Mouse (Mus musculus) megakaryocyte, adult 5-6 weeks (primary cell): ENCODE measurements around the gene Smyd1. TPM values are rescaled to one million over a fixed set of nuclear protein-coding genes. Genes with fewer than 3 reads are reported as not detected.

ENCODE experiments used
- ATAC-seq: 2 replicates; pipeline ENCODE4 v1.8.0; 2016; ENCODE audit warnings: mild to moderate bottlenecking, inconsistent platforms; ENCODE audit not compliant: poor library complexity, severe bottlenecking
- total RNA-seq, 2 experiments: library from RNA; stranded (forward) in 1 of 2; stranded (reverse) in 1 of 2; fragments of 153-499, 151-499 nt in 1 of 2; fragments of 221-1000, 200-1000 nt in 1 of 2; gene quantifications; 2 replicates each; pipeline versions ENCODE4 v1.2.3 to v1.2.4; 2015 to 2017

Smyd1 gene
- total RNA-seq, 2 experiments from 2014 or later: not detected

DNA sequence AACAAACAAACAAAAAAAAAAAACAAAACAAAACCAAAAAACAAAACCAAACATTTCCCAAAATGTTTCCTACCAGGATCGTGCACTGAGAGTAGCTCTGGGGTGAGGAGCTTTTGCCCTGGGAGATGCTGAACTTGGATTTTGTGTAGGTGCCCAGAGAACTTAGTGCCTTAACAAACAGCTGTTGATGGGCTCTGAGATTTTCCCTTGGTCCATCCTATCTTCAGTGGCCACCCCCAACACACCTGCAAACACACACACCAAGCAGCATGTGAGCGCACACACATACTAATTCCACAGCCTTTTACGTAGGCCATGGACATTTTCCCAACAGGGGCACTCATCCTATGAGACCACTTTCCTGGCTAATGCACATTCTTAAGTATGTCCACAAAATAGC lies 109.6 kb downstream of the Smyd1 start:
- ATAC-seq: no peak

DNA sequence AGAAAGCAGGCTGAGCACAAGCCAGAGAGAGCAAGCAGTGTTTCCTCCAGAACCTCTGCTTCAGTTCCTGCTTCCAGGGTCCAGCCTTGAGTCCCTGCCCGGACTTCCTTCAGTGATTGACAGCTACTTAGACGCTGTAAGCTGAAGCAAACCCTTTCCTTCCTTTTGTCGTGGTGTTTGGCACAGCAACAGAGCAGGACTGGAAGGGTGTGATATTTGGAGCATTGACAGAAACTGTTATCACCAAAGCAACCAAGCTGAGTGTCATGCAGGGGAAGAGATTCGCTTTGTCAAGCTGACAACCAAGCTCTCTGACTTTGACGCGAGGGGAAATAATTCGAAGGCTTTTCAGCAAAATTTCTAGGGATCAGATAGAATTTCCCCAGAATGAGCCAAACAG lies 110.1 kb downstream of the Smyd1 start:
- no peak for ATAC-seq

DNA sequence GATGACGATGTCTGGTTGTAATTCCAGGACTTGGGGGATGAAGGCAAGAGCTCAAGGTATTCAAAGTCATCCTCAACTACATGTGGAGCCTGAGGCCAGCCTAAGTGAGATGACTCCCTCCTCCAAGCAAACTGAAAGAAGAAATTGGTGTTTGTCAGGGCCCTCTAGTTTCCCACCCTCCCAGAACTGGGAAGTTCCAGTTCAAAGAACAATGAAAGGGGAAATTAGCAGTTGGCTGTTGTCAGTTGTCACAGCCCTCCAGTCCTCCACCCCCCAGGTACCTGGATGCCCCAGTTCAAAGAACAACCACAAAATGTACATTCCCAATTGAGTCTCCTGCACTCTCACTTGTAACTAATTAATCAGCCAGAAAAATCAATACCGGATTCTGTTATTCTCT lies 113.3 kb downstream of the Smyd1 start:
- no peak for ATAC-seq

DNA sequence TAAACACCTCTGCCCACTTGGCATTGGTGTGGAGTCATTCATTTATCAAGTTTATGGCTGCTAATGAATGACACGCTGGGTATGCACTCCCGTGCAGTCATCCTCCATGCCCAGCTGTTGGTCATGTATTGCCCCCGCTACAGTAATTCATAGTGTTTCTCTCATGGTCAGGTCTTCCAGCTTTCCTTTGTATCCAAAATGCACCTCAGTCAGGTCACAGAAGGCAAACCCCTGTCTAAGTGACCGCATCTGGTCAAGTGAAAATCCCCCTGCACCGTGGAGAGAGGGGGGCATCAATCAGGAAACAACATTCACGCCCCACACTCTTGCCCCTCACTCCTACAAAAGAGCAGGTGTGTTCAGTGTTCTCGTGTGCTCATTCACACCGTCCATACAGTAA lies 117.9 kb downstream of the Smyd1 start:
- no peak for ATAC-seq

DNA sequence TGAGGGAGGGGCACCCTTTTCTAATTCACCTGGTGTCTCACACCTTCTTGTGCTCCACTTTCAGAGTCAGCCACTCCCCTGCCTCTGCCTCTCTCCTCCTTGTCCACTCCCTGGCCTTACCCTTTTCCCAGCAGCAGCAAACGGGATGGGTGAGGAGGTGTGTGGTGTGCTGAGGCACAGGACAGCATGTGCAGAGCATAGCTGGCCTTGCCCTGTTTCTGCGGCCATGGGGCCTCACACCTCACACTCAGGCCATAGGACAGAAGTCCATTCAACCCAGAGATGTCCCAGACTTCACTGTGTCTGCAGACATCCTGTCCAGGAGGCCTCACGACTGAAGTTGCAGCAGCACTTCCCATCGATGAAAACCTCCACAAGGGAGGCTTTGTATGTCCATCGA lies 118.4 kb downstream of the Smyd1 start:
- no peak for ATAC-seq

DNA sequence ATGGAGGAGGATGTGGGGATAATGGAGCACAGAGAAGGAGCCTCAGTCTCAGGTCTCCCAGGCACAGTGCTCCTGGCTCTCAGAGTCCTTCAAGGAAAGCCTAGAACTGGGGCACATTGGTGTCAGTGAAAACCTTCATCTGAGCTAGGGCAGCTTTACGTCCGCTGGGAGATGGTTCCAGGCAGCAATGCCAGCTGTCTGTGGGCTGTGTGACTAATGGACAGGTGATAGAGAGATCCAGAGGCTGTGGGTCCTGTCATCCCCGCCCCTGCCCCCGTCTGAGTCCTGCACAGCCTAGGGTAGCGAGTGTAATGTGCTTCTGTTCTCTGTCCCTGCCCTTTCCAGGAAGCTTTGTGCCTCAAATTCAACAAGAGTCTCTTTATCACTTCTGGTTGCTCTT lies 120.1 kb downstream of the Smyd1 start:
- ATAC-seq: no peak

DNA sequence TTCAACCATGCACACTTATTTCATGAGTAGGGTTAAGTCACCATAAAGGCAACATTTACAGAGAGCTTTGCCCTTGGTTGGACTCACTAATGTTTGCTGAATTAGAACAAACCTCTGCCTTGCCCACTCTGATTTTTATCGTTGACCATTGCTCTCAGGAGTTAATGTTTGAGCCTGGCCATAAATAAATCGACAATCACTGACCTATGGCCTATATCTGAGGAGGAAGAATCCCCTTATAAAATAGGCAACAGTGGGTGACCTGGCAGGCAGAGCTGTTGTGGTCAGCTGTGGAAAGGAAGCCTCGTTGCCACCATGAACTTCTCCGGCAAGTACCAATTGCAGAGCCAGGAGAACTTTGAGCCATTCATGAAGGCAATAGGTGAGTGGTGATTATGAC lies 122.4 kb downstream of the Smyd1 start, which contains the start of gene Fabp1:
Gene Fabp1, plus strand, starts transcription at position 216 of the 400 bp plus-strand sequence.
- no peak for ATAC-seq

DNA sequence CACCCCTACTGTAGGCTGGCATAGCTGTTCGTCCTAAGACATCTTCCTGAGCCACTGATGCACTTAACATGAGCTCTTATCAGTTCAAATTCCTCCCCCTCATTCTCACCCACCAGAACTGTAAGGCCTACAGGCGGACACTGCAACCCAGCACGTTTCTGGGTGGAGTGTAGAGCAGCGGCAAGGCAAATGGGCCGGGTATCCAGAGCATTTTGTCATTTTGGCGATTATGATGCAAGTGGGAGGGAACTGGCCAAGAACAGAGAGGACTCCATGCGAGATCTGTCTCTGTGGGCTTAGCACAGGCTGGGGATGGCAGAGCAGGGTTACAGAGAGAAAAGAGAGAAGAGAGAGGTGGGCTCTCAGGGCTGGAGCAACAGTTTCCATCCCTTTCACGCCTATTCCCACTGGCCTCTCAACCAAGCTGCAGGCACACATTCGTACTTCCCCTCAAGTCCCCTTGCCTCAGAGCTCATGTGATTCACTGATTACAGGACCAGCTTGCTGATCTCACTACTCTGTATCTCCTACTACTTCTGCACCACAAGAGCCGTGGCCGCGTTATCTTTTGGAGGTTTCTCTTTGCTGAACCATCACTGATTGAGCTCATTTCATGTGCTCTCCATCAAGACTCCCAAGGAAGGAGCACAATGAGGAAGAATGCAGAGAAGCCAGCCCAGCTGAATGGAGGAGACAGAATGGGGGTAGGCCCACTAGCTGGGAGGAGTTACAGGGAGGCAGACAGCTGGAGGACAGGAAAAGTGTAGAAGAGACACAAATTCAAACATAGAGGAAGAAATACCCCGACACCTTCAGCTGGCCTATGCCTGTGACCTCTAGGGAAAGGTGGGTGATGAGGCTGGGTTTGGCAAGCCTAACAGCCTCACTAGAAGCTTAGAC lies 124.1 kb downstream of the Smyd1 start:
- no peak for ATAC-seq

DNA sequence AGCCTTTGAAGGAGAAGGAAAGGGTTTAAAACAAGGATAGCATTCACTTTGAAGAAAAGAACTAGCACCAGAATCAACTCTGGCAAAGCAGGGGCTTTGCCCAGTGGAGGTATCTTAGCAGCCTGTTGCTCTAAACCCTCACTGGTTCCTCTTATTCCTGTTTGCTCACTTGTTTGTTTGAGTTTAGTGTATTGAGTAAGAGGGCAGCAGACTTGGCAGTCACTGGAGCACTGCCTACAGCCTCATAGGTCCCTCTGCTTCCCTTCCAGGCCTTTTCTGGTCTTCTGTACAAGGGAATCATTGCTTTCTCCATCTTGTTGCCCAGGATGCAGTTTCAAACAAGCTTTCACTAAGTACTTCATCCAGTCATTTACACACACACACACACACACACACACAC lies 125.9 kb downstream of the Smyd1 start:
- ATAC-seq: no peak

DNA sequence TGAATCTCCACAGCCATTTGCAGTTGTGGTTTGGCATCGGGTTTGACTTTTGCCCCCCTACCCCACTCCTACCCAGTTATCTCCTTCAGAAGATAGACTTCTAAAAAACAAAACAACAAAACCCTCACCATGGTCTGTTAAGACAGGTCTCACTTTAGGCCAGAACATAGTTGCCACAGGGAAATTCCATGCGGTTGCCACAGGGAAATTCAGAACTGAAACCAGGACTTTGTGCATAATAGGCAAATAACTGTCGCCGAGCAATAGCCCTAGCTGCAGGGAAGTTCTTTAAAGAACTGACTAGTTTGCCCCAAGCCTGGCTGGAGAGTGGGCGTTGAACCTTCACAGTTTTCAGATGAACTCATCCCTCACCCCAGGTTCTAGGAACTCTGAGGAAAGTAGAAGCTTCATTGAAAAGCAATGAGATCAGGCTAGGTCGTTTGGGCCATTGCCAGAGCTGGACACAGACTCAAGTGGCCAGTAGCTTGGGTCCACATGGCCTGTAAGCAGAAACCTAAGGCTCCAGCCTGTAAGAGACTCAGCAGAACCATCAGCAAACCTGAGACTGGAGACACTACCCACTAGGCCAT lies 128.8 kb downstream of the Smyd1 start:
- no peak for ATAC-seq

DNA sequence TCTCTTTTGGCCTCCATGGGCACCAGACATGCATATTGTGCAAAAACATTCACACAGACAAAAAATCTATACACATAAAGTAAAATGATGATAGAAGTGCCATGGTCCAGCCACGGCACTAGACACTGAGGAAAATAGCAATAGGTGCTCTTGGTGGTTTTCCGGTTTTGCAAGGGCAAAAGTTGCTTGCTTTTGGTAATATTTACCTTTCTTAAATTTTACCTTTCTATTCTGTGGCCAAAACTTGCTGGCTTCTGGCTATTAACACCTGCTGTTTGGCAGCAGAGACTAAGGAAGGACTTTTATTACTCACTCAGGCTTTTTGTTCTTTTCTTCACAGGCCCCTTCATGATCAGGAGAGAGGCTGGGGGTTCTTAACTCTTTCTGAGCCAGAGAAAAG lies 131.5 kb downstream of the Smyd1 start:
- ATAC-seq: no peak

DNA sequence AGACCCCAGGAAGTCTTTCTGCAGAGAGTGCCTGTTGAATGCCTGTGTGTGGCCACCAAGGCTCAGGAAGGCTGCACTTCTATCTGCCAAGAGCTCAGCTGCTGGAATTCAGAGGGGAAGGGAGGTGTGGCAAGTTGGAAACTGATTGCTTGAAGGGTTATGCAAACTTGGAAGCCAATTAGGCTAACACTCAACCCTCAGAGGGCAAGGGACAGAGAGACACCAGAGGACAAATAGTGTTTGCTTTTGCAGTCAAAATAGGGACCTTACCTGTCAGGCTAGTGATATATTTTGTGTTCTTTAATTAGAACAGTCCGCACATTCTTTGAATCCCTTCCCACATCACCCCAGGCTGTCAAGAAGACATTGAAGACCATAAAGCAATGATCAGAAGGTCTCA lies 132.5 kb downstream of the Smyd1 start:
- ATAC-seq: no peak

DNA sequence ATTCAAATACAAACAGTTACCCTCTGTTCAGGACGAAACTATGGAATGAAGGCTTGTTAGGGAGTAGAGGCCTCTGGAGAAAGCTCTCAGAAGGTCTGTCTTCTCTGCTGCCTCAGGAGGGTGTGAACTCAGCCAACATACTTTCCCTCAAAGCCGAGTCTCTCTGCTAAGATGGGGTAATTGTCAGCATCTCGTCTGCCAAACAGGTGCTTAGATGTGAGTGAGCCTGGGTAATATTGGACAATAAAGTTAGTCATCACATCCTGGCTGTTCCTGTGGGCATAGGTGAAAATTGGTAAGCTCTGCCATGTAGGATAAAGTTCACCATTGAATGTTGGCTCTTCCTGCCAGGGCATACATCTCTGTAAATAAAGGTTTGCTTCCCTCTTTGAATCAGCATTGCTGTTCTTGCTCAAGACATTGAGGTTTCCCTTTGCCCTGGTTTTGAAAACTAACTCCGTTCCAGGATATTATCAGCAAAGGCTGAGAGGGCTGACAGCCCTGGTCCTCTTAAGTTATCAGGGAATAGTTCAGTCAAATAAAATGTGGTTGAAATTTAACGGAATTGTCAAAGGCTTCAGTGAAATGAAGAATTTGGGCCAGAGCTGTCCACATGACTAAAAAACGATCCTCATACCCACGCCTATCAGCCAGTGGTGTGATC lies 137.0 kb downstream of the Smyd1 start:
- no peak for ATAC-seq

DNA sequence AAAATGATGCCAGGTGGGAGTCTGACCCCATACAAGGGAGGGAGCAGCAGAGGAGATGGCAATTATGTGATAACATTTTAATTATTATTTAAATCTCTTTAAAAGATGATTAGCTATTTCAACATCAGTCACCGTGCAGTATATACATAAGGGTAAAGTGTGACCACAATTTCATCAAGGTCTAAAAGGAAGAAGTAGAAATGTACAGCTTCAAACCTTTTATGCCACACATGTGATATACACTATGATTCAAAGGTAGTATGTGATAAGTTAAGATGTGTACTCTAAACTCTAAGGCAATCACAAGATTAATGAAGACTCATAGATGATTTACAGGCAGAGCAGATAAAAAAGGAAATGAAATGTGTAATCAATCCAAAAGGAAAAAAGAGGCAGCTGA lies 141.4 kb downstream of the Smyd1 start:
- ATAC-seq: no peak

DNA sequence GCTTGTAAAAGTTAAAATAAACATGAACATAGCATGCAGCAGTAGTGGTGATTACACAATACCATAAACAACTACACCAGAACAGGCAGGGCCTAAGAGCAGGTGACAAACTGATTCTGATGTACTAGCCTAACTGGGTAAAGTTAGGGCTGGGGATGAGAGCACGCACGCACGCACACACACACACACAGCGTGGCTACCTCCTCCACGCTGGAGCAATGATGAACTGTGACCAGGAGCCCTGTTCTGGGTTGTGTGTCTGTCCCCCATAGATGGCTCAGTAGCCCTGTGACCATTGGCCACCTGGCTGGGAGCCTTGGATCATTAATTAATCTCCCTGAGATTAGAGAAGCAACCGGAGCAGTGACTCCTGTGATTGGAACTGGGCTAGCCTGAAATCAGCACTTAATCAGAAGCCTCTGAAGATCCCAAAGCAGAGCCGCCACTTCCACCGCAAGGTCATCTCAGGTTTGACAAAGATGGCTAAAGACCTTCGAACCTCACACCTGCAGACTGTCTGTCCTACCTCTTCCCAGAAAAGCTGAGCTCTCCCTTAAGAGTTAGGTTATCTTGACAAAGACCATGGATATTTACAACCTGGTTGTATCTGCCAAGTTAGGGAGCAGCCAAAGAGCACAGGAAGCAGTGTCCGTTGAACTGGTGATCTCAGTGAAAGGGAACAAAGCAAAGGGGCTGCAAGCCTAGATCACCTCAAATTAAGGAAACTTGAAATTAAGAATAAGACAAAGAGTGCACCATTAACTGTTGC lies 149.0 kb downstream of the Smyd1 start:
- ATAC-seq: no peak

DNA sequence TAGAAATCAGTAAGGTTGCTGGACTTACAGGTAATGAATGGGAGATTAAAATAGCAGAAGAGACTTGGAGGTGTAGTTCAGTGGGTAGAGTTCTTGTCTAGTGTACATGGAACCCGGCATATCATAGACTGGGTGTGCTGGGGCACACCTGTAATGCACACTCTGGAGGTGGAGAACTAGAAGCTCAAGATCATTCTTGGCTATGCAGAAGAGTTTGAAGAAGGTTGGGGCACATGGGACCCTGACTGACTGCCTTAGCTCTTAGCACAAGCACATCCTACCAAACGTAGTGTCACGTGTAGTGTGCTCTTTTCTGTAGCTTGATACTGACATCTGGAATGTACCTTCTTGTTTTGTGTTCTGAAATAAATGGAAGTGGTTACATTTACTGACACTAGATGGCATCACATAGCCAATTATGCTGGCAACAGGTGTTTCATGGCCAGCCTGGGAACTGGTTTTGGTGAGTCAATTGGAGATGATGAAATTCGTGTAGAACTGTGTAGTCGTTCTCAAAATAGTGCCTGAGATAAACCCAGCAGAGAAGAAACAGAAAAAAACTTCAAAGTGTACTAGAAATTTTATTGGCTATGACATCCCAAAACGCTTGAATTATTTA lies 155.4 kb downstream of the Smyd1 start:
- no peak for ATAC-seq

DNA sequence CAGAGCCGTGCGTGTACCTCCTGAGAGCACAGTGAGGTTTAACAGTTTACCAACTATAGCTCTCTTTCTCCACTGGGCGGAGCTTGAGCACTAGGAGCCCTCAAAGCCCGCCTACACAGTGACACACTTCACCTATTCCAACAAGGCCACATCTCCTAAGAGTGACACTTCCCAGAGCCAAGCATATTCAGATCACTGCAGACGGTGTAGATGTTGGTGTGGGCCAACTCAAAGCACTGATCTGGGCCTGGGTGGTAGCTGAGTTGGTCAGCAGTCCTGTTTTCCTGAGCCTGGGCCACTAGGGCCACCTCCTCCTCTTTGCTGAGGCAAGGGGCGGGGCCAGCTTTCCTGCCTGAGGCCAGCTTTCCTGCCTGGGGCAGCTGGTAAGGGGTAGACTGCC lies 157.6 kb downstream of the Smyd1 start:
- ATAC-seq: no peak
